Mouse (Mus musculus) 416B (cell line): ENCODE data around the gene Vmn1r165.
"Not testable (repeated sequence)": the region's sequence is repeated elsewhere in the genome, so short reads cannot be mapped to it uniquely, and the experiment has no call there.

ENCODE experiments used
- DNase-seq: peaks from one replicate; pipeline ENCODE4 v3.0.0; 2011; ENCODE audit warnings: low read depth

The Vmn1r165 gene

DNA sequence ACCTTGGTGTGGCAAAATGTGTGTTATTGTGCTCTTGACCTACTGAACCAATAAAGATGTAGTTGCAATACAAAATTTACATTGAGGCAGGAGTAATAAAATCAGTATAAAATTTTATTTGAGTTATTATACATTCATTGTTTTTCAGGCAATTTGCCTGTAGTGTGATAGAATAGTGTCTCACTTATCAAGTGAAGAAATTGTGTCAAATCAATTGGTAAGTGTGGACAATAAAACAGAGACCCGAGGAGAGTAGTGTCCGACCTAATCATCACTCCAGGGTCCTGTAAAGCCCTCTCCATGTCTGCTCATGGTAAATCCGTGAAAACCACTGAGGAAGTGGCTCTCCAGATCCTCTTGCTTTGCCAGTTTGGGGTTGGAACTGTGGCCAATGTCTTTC, at the start of gene Vmn1r165:
Gene Vmn1r165 (plus strand): TSS at position 301 of the 400 bp plus-strand sequence.
- not testable (repeated sequence) for DNase-seq

- not testable (repeated sequence) for DNase-seq
These were observed 34.5 kb downstream of the Vmn1r165 start, which contains the start of gene Vmn1r166 for GRCm38 (mm10) chr7:23251582-23251981. Vmn1r166 (minus strand) TSS chr7:23251682.
